Mouse (Mus musculus): Measurements from ENCODE around the gene Ndufs7. TPM values are rescaled to one million over a fixed set of nuclear protein-coding genes. Genes with fewer than 3 reads are reported as not detected.
"Not testable (repeated sequence)": the region's sequence is repeated elsewhere in the genome, so short reads cannot be mapped to it uniquely, and the experiment has no call there.

The Ndufs7 gene
- 238 and 243 TPM in 2 replicates for total RNA-seq (2021)
- long read RNA-seq, transcript Ndufs7-201 (8 exons, 758 nt): major isoform, 212 of 394 reads
- long read RNA-seq, partial matches to known transcripts: 161 of 394 reads
- long read RNA-seq, other reads (novel, unspliced or antisense): 16 of 394 reads

- peak; percentile 86 for DNase-seq
Observed at GRCm38 (mm10) chr10:80248971-80249640, at the start of gene Ndufs7. Ndufs7 (plus strand) TSS chr10:80249121.

DNA sequence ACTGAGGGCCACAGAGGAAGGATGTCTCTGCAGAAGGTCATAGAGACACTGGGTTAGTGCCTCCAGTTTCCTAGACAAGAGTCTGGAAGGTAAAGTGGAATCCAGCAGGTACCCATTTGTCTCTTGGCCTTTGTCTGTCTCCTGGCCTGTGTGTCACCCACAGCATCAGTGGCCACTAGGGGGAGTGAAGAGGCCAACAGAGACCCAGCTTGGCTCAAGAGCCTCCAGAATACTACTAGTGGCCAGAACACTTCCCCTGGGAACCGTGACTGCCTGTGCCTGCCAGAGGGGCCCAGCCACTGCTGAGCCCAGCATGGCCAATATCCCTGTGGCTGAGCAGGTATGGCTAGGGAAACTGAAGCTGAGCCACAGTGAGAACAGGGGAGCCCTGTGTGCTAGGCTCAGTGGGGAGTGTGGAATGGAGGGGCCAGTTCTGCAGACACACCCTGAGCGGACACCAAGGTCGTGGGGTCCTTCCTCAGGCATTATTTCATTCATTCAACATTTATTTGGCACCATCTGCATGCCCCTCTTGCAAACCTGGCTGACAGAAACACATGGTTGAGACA lies 49.4 kb upstream of the Ndufs7 start:
- DNase-seq: peak; percentile 73

- no peak for DNase-seq
Observed at GRCm38 (mm10) chr10:80200485-80200884, 48.4 kb upstream of the Ndufs7 start.

GRCm38 (mm10) chr10:80204055-80204454 lies 44.9 kb upstream of the Ndufs7 start:
- DNase-seq: no peak

DNA sequence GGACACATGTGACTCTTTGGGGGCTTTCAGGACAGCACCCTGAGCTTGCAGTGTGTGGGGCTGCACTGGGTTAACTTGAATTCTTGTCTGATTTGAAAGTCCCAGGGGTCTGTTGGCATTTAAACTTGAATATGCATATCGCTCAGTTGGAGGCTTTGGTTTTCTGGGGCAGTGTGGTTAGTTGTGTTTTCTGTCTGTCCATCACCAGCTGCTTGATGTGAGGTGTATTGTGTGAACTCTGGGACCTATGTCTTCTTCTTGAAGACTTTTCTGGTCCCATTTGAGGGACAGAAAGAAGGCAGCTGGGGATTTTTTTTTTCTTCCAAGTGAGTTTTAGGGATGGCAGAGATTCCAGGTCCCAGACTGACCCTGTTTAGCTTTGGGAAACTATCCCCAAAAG lies 41.7 kb upstream of the Ndufs7 start:
- DNase-seq: no peak

GRCm38 (mm10) chr10:80207676-80208075 lies 41.2 kb upstream of the Ndufs7 start:
- DNase-seq: no peak

DNA sequence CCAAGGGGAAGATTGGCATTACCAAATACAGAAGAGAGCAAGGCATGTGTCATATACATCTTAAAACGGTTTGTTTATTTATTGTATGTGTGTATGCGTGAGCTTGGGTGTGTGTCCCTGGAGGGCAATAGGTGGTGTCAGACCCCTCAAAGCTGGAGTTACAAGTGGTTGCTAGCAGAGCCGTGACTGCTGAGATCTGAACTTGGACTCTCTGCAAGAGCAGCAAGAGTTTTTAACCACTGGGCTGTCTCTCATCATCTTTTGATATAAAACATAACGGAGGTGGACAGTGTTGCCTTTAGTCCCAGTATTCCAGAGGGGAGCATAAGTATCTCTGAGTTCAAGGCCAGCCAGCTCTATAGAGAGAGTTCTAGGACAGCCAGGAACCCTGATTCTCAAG lies 40.7 kb upstream of the Ndufs7 start:
- DNase-seq: no peak

DNA sequence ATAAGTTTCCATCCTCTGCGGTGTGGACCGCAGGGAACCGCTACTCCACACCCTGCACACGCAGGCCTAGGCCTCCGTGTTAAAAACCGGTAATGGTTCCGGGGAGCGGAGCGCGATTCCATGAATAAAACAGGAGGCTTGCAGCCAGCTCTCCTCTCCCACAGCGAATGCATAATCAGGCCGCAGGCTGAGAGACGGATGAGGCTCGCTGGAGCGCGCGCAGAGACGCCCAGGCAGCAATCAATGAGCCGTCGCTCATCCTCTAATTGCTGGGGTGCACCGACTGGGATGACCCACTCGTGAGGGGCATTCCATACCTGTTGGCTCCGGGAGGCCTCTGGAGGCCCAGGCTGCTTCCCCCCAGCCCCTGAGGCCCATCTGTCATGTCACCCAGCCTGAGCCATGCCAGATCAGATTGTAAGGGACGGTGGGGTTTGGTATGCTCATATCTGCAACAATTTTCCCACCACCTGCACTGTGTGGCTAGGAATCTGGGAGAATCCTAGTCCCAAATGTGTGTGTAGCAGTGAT lies 40.0 kb upstream of the Ndufs7 start:
- no peak for DNase-seq

GRCm38 (mm10) chr10:80211547-80212103 lies 37.3 kb upstream of the Ndufs7 start:
- not testable (repeated sequence) for DNase-seq

- no peak for DNase-seq
Observed at GRCm38 (mm10) chr10:80215048-80215772, 33.7 kb upstream of the Ndufs7 start.

GRCm38 (mm10) chr10:80220676-80221075 lies 28.2 kb upstream of the Ndufs7 start:
- DNase-seq: no peak

DNA sequence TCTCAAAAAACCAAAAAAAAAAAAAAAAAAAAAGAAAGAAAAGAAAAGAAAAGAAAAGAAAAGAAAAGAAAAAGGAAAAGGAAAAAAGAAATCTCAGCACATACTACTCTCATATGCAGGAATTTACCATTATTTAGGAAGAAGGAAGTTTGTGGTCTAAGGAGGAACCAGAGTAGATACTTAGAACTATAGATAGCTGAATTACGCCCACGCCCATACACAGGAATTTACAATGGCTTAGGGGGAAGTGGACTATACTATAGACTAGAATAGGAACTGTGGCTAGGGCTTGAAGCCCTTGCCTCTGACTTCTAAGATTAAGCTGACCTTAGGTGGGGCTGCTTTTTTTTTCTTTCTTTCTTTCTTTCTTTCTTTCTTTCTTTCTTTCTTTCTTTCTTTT lies 25.8 kb upstream of the Ndufs7 start:
- not testable (repeated sequence) for DNase-seq

GRCm38 (mm10) chr10:80226071-80226415 lies 22.9 kb upstream of the Ndufs7 start:
- no peak for DNase-seq

- peak; percentile 99 for DNase-seq
Observed at GRCm38 (mm10) chr10:80226416-80227165, 22.3 kb upstream of the Ndufs7 start, which contains the start of gene Mum1. Mum1 (plus strand) TSS chr10:80226434.

- no peak for DNase-seq
Observed at GRCm38 (mm10) chr10:80227166-80227539, 21.8 kb upstream of the Ndufs7 start.

DNA sequence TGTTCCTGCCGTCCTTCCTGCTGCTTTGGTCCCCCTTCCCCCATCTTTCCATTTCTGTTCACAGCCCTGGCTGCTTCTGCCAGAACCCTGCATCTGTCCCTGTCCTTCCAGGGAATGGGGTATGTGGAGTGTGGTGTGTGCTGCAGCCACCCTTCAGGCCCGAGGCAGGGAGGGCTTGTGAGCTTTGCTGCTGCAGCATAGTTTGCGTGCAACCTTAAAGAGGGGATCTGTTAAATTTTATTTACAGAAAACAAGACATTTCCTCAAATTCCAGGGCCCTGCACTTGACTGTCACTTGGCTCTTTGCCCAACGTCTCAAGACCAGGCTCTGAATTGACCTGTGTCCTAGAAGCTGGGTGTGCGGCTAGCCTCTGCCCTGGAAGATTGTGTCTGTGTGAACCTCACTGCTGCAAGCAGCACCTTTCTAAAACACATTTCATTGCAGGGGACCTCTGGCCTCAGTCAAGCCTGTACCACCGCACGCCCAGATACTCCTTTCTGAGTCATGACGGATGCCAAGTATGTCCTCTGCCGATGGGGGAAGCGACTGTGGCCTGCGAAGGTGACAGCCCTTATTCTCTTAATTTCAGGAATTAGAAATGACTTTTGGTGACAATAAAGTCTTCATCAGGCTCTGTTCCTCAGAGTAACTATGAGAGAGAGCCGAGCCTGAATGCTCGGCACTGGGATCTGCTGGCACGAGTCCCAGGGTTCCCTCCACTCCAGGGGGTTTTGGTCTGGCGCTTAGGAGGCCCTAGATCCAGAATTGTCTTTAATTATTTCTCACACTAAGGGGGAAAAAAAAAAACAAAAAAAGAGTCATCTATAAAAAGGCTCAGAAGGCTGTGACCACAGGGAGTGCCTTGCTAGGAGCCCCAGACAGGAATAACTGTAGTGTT lies 20.8 kb upstream of the Ndufs7 start:
- DNase-seq: no peak

DNA sequence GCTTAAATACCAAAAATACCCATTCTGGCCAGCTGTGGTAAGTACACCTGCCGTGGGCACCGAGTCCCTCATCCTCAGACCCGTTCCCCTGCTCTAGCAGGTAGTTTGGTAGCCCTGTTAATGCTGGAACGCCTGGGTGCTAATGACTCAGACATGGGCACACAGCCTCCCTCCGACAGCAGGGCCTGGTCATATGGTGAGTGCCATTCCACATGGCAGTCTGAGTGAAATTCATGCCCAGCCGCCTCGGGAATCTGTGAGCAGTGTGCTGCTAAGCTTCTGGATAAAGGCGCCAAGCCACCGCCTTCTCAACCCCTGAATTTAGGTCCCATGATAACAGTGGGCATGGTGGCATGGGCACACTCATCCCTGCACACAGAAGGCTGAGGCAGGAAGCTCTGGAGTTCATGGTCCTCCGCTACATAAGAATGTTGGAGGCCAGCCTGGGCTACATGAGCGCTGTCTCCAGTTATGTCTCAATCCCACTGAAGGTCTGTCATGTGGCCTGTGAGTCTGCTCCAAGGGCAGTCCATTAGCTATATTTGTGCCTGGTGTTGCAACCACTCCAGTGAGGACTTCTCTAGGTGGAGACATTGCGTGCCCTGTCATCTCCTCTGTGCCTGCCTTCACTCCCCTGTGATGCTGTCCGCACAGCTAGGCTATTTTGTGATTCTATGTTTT lies 12.6 kb upstream of the Ndufs7 start:
- DNase-seq: no peak

GRCm38 (mm10) chr10:80237020-80237419 lies 11.9 kb upstream of the Ndufs7 start:
- DNase-seq: no peak

GRCm38 (mm10) chr10:80238306-80238705 lies 10.6 kb upstream of the Ndufs7 start:
- DNase-seq: no peak

DNA sequence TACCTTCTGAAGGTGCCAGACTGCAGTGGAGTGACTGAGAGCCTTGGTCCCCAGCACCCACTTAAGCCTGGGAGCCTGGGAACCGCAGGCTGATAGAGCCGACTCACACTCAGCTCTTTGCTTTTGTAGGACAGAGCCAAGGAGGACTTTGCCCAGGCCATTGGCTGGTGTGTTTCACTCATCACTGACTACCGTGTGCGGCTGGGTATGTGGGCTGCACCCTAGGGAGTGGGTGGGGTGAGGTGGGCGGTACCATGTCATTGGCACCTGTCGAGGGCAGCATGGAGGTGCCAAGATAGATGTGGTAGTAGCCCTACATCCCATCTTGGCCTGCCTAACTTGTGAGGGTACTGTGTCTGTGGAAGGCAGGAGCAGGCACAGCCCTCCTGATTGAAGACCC lies 9.1 kb upstream of the Ndufs7 start:
- no peak for DNase-seq

Measured in adrenal gland, postnatal 25 days (tissue).